Mouse (Mus musculus) spleen, adult 2 months (tissue): ENCODE measurements around the gene Hnf1a.

Experiments
- CTCF ChIP-seq: fragments of 200-500 bp; IDR thresholded peaks from 2 replicates; pipeline ENCODE4 v1.5.1; 2011; ENCODE audit warnings: mild to moderate bottlenecking, inconsistent platforms; ENCODE audit not compliant: insufficient read depth, insufficient read length, insufficient replicate concordance; ENCODE audit errors: extremely low read depth
- POLR2A ChIP-seq: fragments of 200-500 bp; IDR thresholded peaks from 2 replicates; pipeline ENCODE4 v1.6.1; 2011; ENCODE audit warnings: low read depth, low read length, inconsistent platforms

- TF ChIP-seq CTCF (no peak), POLR2A (no peak)
Measured at GRCm38 (mm10) chr5:114997327-114997726, 26.4 kb upstream of the Hnf1a start.
